Mouse (Mus musculus) thymus, postnatal 36 days (tissue): ENCODE measurements around the gene Cyp1a2.

Experiments
- DNase-seq, 2 experiments: peaks; one replicate each; pipeline ENCODE4 v3.0.0; 2022; ENCODE audit warnings: mixed read lengths in 2 of 2

The Cyp1a2 gene

DNA sequence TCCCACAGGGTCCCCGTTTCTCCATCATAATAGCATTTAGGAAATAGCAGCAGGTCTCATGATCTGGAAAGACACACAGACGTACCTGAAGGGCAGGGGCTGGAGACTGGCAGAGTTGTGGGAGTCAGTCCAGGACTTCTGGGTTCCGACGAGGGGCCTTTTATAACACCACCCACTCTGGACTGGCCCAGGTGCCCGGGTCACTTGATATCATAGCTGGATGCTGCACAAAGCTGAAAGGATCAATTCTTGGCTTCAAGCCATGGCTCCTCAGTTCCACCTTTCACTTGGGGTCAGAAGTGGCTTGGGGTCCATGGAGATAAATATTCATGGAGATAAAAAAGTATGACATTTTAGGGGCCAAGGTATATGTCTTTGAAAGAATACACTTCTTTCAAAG, at the start of gene Cyp1a2:
Cyp1a2 (minus strand) TSS at position 184 of the 400 bp plus-strand sequence.
- DNase-seq: no peak

GRCm38 (mm10) chr9:57728312-57728711, 44.8 kb upstream of the Cyp1a2 start:
- DNase-seq: no peak

DNA sequence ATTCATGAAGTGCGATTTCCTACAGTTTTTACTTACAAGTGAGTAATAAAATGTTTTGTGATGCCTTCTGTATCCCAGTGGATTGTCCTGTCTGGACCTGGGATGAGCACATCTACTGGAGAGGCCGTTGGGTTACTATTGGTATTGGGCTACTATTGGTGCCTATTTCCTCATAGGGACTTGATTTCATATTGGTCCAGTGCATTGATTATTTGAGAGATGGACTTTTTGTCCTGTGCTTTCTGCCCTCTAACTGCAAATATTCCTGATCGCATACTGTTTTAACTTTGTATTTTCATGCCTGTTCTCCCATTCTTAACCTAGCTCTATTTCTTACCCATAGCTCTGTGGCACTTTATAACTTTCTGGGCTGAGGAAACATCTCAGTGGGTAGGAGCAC, 41.2 kb upstream of the Cyp1a2 start:
- no peak for DNase-seq

DNA sequence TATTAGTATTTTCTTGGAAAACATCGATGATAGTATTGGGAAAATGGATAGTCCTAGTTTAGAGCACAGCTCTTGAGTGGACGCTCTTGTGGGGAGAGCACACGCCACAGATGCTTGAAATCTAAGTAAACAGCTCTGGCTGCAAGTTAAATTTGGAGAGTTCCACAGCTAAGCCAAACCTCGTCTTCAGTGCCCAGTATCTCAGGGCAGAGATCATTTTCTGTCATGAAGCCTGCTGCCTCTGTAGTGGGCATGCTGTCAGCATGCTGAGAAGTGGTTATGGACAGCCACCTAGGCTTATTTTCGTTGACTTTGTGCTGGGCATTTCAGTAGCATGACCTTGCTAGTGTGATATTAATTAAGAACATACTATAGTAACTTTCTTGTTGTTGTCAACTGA, 40.3 kb upstream of the Cyp1a2 start:
- DNase-seq: no peak

DNA sequence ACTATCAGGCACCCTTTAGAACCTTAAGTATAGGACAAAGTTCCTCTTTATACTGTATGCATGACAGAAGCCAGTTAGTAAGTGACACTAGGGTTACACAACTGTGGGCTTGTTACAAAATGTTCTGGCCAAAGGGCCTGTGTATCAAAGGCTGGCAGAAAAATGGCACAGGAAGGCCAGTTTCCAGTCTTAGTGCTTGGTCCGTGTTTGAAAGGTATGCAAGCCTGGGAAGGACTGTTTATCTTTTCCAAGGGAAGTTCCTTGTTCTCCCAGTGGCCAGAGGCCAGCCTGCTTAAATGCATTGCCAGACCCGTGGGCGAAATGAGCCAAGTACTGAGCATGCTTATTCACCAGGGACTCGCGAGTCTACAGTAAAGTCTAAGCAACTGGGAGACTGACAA, 39.8 kb upstream of the Cyp1a2 start:
- no peak for DNase-seq

DNA sequence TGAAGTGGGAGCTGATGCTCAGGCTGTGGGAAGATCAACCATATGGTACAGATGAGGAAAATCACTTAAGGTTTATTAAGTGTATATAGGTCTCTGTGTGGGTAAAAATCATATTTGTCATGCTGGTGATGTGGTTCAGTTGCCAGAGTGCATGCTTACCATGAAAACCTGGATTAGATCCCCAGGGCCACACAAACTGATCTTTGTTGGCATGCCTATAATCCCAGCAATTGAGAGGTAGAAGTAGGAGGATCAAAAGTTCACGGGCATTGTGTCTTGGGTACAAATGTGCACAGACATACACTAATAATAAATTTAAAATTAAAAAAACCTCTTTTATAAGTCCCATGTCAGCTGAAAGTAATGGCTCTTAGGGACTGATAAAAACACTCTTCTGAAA, 38.9 kb upstream of the Cyp1a2 start:
- no peak for DNase-seq

GRCm38 (mm10) chr9:57720736-57721135, 37.2 kb upstream of the Cyp1a2 start:
- DNase-seq: no peak

DNA sequence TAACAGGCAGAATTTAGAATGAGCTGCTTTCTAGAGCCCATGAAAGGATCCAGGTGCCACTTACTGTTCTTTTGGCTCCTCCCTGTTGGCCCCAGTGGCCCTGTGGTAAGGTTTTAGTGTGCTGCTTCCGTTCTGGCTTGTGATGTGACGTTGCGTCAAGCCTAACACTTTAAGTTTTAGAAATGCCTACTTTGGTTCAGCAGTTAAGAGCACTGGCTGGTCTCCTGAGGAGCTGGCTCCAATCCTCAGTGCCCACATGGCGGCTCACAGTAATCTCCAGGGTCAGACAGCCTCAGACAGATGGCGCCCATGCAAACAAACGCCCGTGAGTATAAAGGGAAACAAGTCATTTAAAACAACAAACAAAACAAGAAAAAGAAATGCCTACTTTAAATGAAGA, 34.9 kb upstream of the Cyp1a2 start:
- DNase-seq: no peak

DNA sequence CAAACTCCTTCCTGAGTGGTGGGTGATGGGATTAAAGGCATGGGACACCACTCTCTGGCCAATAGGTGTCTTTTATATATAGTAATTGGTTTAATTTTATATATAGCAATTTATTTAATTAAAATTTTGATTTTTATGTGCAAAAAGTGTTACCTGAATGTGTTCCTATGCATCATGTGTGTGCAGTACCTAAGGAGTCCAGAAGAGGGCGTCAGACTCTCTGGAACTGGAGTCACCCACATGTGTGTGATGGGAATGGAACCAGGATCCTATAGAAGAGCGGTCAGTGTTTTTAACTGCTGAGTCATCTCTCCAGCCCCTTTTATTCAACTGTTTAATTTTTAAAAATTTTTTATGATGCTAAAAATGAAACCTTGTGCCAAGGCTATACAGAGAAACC, 28.7 kb upstream of the Cyp1a2 start:
- DNase-seq: no peak

GRCm38 (mm10) chr9:57710214-57710613, 26.7 kb upstream of the Cyp1a2 start:
- peak in 1 of 2 experiments; percentile 39 for DNase-seq

- DNase-seq: peak; percentile 44 to 60
Observed at GRCm38 (mm10) chr9:57708720-57709274, 25.3 kb upstream of the Cyp1a2 start.

- DNase-seq: peak; percentile 90 to 91
Observed at GRCm38 (mm10) chr9:57708068-57708719, 24.7 kb upstream of the Cyp1a2 start, which contains the start of gene Edc3. TSS of gene Edc3 (plus strand) at chr9:57708540.

- DNase-seq: no peak
Observed at GRCm38 (mm10) chr9:57706496-57706895, 23.0 kb upstream of the Cyp1a2 start.

GRCm38 (mm10) chr9:57698466-57699150, 15.1 kb upstream of the Cyp1a2 start:
- no peak for DNase-seq

- no peak for DNase-seq
Observed at GRCm38 (mm10) chr9:57697380-57697779, 13.9 kb upstream of the Cyp1a2 start.

GRCm38 (mm10) chr9:57696380-57697285, 13.1 kb upstream of the Cyp1a2 start:
- peak in 1 of 2 experiments; percentile 20 for DNase-seq

DNA sequence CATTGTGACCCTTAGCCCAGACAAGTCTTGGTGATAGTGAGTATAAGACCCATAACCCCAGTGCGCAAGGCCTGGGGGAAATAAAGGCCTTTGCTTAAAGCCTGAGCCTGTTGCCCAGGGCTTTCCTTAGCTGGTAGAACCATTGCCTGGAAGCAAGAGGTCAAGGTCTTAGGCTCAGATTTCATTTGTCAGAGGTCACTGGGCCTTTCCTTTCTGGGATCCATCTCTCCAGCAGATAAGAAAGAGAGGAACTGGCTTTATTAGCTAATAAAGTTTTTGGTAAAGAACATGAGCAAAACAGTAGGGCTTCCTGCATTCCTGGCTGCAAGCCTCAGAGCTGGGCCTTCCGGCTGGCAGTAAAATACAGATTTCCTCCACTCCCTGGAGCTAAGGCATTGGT, 10.6 kb upstream of the Cyp1a2 start:
- no peak for DNase-seq

DNA sequence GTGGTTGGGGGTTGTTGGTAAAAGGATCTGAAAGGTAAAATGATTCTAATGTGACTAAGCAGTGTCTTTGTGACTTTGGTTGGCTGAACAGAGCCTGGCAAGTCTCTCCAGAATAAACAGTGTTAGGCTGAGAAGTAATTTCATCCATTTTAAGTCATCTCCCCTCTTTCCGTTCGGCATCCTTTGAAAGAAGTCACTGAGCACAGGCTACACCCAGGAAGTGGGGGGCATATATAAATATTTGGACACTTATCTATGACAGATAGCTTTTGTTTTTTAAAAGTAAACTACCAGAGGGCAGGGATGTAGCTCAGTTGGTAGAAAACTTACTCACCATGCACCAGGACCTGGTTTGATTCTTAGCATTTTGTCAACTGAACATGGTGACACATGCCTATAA, 5.1 kb upstream of the Cyp1a2 start:
- no peak for DNase-seq

DNA sequence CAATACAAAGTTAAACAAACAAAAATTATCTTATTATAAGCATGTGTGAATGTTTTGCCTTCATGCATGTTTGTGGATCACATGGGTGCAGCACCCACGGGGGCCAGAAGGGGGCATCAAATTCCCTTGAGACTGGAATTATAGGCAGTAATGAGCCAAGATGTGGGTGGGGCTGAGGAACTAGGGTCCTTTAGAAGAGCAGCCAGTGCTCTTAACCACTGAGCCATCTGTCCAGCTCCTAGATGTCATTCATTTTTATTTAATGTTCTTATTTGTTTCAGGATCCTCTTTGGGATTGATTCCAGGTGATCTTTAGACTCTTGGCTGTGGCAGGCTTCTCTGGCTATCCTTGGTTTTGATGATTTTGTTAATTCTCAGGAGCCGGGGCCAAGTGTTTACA, 4.7 kb upstream of the Cyp1a2 start:
- peak in 1 of 2 experiments; percentile 33 for DNase-seq

- DNase-seq: no peak
Observed at GRCm38 (mm10) chr9:57687751-57688150, 4.2 kb upstream of the Cyp1a2 start, which contains the start of gene Cyp1a1. TSS of gene Cyp1a1 (plus strand) at chr9:57687928.

GRCm38 (mm10) chr9:57686011-57686410, 2.5 kb upstream of the Cyp1a2 start:
- no peak for DNase-seq

- DNase-seq: no peak
Observed at GRCm38 (mm10) chr9:57681411-57681810, 2.1 kb downstream of the Cyp1a2 start.

- DNase-seq: no peak
Observed at GRCm38 (mm10) chr9:57671500-57671899, 12.0 kb downstream of the Cyp1a2 start.
